Mouse (Mus musculus) embryo, embryonic 10.5 days (tissue): ENCODE measurements around the gene Egfr.
A peak's percentile ranks its signal among the peaks of the same experiment; 100 is the strongest.

Experiments used
- DNase-seq: peaks from one replicate; pipeline ENCODE4 v3.0.0-alpha.2; 2015; ENCODE audit warnings: low spot score

Gene Egfr

DNA sequence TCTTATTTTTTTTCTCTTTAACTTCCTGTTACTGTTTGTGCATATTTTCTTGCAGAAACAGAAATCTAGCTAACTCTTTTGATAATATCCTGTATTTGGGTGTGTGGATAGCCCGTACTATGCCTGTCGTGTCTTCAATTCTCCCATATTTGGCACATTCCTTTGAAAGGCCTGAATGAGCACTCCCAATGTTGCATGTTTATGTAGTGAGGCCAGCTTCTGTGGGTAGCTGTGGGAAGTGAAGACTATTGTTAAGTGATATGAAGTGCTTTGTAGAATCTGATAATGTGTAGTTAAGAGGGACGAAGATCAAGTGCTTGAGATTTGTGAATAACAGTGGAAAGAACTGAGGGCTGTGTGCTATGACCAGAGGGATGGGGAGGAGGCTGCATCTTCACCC lies 77.5 kb downstream of the Egfr start:
- DNase-seq, result no peak

DNA sequence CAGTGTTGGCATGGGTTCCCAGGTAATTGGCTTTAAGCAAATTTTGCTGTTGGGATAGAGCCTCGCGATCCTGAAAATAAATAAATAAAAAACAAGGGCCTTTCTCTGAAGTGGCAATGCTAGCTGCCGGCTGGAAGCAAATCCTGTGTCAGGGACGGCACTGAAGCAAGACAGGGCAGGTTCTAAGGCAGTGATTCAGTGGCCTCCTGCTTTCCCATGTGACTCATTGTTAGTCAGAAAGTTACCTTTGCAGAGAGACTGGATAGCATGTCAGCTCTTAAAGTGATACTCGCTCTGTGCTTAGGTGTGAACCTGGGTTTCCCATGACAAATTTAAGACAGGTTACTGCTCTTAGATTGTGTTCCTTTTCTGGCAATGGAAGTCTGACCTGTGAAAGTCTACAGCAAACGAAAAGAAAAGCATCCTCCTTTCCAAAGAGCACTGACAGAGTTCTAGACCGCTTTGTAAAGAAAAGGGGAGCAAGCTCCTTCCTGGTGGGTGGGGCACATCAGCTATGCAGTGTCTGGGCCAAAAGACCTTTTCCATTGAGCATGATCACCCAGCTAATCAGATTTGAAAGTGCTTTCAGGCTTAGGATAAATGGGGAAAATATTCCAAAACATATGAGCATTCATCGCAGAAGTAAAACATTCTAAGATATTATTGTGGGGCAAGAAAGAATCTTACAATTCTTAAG lies 78.7 kb downstream of the Egfr start:
- DNase-seq, result no peak

DNA sequence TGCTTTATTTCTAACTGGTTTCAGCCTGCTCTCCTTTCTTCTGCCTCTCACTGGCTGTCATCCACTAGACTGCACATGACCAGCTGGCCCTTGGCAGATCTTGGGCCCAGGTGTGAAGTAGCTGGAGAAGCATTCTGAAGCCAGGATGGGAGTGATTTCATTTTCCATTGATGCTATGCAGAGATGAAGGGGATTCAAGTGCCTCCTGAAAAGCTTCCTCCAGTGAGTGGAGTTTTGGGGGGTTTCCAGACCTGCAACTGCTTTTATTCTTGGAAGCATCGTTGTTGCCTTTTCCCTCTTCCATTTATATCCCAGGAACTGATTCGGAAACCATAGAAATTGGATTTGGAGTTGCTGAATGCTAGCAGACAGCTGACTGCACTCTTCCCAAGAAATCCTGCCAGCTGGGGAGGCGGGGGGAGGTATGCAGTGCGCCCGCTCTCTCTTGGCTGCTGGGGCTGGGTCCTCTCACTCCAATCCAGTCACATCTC lies 80.0 kb downstream of the Egfr start:
- no peak for DNase-seq

DNA sequence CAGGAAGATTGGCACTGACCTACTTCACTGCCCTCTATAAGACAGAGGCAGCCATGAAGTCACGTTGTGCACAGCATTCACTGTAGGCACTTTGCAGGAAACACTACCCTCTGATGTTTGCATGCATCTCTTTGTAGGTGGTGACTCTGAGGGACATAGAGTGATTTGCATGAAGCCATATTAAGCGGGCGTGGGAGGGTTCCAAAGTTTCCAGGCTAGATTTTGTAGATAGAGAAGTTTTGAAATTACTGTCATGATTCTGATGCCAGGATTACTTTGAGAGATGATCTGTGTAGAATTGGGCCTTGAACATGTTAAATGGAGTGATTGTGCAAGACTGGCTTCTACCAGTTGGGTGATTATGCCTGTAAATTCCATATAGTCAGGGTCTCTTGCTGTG lies 86.8 kb downstream of the Egfr start:
- DNase-seq, result no peak

DNA sequence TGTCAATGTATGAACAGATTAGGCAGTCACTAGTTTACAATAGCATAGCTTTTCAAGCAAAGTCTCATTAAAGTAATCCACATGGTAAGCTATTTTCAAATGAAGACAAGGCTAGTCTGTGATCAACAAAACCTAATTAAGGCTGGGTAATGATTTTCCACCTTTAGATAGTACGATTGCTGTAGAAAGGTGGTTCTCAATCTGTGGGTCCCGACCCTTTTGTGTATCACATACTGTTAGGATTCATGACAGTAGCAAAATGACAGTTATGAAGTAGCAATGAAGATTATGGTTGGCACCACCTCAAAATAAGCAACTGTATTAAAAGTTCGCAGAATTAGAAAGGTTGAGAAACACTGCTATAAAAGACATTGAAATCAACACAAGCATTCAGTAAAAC lies 90.9 kb downstream of the Egfr start:
- DNase-seq, result no peak

DNA sequence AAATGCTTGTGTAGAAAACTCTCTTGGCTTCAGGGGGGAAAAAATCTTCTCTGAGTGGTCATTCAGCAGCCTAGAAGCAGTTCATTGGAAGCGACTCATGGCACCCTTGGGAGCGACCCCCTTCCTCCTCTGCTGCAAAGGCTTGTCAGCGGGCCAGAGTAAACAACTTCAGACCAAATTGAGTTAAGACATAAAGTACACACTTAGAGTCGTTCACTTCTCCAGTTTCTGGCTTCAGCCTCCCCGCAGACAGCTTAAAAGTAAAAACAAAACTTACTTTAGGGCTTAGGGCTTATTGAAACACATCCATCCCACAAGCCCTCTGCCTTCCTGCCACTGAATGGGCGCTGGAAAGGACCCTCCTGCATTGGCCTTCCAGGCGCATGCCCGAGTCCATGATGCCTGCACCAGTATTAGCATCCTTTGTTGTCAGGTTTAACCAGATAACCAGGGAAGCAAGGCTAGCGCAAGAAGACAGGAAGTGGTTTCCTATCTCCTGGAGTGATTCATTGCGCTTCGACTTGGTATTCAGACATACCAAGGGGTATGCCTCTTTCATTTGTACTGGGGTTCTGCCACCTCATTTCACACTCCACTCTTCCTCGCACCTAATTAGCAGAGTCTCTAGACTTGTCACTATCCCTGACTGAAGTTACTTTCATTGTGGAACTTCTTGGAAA lies 92.0 kb downstream of the Egfr start:
- peak; percentile 15 for DNase-seq

DNA sequence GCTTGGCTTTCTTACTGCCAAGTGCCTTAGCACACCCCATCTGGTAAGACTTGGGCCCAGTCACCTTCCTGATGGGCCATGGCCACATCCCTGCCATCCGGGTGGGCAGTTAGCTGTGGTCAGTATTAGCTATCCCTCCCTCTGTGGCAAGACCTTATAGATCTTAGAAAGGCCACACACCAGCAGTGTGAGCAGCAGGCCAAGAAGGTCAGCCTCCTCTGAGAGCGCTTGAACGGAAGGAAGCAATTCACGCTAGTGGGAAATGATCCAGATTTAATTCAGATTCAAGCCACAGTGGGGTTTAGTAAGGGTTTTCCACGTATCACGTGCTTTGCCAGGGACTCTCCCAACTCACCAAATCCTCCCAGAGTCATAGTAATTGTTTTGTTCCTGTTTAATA lies 96.9 kb downstream of the Egfr start:
- DNase-seq, result no peak

DNA sequence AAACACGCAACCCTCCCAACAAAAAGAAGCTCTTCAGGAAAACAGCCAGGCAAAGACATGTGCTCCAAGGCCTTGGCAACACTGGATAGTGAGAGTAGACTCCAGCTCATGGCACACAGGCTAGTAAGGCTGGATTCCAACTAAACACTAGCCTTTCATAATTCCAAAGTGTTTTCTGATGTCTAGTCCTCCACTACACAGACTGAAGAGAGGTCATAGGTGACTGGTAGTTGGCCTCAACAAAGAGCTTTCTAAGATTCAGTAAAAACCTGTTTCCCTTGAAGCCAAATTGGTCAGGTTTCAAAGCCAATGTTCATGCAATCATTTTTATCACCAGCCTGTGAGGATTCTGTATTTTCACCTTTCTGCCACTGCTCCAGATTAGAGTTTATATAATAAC lies 99.4 kb downstream of the Egfr start:
- no peak for DNase-seq

DNA sequence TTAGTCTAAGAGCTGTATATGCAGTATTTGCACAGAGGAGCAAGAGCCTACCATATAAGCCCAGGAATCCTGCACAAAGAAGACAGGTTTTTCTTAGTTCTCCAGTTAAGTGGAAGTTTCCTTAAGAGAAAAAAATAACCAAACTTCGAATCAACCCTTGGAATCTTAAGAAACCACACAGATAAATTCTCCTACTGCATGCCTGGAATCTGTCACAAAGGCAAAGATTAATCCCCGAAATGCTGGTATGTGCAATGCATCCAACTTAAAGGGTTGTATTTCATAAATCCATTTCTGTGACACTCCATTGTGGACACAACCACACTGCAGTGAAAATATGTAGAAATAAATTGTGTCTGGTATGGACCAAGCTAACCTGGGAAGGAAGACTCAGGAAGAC lies 102.1 kb downstream of the Egfr start:
- no peak for DNase-seq

DNA sequence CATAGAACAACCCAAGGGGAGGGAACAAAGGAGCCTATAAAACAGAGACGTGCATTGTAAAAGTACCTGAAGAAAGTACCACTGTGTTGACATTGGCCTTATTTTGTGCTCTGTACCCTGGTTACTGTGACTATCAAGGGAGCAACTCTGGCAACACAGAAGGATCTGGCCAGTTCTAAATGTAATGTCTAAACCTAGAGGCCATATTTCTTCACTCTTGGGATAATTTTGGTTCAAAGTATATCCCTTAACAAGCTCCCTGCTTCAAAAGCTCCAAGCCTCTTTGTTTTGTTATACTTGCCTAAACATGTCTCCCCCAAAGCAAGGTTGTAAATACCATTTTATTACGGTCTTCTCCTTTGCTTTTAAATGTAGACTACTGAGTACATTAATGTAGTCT lies 105.3 kb downstream of the Egfr start:
- no peak for DNase-seq

DNA sequence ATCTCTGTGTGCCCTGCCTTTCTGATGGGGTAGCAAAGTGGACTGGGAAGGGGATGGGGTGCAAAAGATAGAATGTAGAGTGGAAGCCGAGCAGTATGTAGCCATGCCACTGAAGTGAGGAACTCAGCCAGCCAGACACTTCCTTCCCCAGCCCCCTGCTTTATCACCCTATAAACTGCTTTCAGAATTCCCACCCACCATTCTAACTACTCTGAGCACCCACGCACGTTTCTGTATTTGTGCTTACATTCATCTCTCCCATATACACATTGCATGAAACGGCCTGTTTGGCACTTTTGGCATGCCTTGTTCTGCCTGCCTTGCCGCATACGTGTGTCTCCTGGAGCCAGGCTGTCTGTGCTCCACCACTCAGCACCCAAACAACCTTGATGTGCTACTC lies 109.0 kb downstream of the Egfr start:
- no peak for DNase-seq

DNA sequence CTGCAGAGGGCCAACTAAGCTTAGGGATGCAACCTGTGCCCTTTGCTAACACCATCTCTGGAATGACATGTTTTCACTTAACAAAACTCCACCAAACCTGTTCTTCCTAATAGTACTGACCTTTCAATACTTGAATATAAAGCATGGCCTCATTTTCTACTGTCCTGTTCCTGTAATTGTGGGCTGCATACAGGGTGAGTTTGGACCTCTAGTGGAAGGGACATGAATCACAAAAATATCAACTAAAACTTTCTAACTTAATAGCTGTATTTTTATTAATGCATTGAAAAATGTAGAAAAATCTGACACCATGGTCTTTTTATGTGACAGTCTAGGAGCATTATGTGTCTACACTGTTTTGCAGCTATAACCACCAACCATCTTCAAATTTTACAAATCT lies 111.5 kb downstream of the Egfr start:
- DNase-seq, result no peak

DNA sequence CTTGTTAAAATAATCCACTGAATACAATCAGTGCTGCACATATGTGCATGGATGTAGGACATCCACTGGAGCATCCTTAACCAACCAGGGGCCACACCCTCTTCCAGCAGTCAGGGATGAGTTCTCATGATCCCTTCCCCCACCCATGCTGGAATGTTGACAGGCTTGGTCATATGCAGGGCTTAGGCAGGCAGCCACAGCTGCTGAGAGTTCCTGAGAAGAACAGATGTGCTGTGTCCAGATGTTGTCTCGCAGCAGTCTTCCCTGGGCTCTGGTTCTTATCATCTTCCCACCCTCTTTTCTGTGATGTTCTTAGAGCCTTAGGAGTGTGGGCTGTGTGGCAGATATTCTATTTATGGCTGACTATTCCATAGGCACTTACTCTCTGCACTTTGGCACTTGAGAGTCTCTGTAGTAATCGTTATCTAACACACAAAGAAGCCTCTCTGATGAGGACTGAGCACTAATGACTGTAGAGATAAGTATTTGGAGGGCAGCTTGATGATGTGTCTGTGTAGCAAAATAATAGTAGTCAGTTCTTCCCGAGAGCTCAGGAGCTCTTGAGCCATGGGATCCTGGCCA lies 113.1 kb downstream of the Egfr start:
- DNase-seq, result peak; percentile 4

DNA sequence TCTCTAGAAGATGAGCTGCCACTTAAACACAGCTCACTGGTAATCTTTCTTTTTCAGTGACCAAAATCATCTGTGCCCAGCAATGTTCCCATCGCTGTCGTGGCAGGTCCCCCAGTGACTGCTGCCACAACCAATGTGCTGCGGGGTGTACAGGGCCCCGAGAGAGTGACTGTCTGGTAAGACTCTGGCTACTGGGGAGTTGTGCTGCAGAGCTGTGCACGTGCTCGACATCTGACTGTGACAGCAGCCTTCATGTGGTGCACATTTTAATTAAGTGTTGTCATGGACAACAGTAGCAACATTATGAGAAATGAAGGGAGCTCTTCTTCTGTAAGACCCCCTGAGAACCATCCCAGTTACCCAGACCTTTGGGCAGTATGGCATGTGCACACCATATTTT lies 116.0 kb downstream of the Egfr start:
- DNase-seq, result no peak

DNA sequence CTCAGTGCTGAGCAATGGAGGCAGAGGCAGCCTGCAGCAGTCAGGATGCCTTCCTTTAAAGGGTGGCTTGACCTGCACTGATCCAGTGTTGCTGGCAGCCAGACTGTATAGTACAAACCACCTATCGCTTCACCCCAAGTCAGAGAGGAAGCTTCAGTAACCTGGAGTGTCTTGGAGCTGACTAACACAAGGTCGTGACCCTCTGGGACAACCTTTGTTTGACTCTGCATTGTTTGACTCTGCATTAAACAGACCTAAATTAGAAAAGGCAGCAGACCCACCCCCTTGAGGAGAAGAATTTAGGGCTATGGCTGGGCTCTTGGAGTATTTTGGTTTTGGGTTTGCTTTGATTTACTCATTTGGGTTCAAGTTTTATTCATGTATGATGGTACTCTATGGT lies 117.5 kb downstream of the Egfr start:
- DNase-seq, result no peak

DNA sequence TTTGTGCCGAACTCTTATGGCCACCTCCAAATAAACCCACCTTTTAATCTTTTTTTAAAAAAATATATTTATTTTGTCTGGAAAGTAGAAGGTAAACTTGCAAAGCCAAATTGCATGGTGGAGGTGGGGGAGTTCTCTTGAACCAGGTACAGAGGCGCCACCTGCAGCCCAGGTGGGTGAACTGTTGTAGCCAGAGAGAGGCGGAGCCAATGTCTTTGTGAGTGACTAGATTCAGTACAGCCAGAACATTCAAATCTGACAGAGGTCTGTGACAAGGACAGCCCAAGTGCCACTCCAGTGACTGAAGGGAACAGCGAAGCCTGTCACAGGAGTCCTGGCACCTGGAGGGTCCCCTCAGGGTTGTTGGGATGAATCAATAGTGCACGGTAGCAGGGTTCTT lies 119.1 kb downstream of the Egfr start:
- peak; percentile 21 for DNase-seq

DNA sequence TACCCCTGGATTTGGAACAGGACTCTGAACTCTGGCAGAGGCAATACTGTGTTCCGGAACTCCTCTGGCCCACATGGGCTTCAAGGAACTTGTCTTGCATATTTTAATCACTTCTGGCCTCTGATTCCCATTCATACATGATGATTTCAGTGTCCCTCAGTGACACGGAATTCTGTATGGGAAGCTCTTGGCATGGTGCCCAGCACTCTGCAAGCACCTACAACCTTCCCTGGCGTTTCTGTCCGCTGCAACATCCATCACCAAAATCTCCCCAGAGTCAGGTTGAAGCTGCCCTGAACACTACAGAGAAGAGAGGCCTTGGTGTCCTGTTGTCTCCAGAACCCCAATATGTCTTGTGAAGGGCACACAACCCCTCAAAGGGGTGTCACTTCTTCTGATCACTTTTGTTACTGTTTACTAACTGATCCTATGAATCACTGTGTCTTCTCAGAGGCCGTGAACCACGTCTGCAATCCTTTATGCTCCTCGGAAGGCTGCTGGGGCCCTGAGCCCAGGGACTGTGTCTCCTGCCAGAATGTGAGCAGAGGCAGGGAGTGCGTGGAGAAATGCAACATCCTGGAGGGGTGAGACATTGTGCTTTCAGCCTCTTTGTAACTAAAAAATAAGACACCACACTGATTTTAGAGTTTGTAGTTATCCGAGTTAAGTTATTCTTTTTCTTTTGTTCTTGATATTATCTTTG lies 125.8 kb downstream of the Egfr start:
- DNase-seq, result no peak

DNA sequence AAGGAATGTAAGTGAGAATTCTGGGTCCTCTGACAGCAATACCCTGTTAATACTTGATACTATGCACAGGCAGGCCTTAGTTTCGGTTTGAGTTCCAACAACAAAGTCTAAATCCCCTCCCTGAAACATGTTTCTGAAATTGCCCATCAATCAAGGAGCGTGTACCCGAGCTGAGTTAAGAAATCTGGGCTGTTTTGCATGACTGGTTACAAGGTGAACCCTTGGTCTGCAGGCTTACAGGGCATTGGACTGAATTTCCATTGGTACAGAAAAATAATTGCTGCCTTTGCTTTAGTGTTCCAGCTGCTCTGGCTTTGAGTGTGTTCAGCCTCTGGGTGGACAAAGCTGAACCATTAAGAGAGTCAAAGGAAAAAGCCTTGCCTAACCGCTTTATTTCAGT lies 129.9 kb downstream of the Egfr start:
- DNase-seq, result no peak

DNA sequence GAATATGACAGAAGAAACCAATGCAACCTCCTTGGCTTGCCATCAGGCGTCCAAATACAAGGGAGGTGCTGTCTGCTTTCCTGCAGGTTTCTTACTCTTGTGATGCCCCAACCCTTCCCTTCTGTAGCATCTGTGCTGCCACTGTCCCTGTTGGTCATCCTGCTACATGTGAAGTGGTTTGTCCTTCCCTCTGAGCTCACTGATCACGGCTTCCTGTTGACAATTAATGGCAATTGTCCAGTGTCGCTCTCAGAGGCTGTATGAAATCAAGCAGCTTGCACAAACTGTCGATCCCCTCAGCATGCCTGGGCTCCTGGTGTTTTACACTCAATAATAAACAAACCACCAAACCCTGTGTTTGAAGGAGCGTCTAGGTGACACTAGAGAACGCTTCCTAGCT lies 134.1 kb downstream of the Egfr start:
- DNase-seq, result no peak

DNA sequence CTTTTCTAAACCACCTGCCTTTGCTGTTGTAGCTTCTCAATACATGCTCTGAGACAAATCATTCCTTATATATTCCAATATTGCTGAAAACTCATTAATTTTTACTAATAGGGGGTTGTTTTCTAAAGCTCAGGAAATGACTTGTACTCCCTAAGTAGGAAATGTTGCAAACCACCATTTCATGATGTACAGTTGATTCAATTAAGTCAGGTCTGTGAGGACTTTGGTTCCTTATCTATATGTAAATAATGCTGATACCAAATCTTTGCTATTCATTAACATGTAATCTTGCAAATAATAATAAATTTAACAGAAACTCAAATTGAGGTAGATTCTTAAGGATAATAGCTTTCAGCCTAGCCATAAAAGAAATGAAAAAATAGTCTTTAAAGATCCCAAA lies 136.1 kb downstream of the Egfr start:
- no peak for DNase-seq

DNA sequence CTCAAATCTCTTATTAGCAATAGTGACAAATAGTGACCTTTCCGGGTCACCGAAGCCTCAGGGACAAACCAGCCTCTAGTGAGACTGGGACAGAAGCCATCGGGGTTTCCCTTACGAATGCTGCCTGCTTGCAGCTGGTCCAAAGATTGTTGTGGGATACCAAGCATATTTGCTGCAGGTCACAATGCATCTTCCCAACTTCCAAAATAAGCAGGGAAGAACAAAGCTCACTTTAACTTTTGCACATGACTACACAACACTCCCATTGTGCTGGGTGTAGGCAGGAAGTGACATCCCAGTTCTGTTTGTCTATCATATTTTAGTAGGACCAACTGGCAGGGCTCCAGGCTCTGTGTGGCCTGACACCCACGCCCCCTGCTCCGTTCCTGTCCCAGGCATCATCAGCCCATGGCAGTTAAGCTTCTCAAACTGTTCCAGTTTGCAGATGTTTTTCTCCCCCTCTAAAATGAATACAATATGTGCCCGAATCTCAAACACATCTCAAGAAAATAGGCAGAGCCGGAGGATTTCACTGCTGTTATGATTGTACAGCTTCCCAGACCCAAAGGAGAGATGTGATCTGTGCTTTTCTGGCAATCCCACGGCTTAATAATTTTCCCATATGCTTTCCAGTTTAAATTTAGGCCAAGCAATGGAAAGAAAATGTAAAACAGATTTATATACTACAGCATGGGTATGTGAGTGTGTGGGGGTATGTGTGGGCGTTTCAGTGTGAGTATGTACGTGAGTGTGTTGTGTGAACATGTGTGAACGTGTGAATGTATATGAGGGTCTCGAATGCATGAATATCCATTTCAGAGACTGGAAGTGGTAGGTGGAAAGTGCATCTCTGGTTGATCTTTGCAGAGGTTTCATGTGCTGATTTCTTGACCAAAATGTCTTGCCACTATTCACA lies 143.7 kb downstream of the Egfr start:
- DNase-seq, result peak; percentile 14

DNA sequence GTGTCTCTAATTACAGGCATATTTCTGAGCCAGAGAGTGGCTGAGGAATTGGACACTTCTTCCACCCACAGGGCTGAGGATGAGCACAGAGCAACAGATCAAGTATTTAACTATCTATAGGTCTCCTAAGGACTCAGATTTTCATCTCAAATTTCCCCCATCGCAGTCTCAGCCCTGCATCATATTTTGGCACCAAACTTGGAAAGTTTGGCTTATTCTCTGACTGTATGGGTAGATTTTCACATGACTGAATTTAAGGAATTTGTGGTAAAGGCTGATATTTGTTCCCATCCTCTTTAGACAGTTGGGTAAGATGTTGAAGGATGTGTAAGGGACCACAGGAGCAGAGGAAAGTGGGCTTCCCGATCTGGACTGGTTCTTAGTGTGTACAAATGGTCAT lies 145.7 kb downstream of the Egfr start:
- no peak for DNase-seq
